Mouse (Mus musculus) activated CD4-positive, CD25-positive, alpha-beta regulatory T cell, adult 4 months (primary cell): ENCODE data around the gene Mrps5. TPM values are rescaled to one million over a fixed set of nuclear protein-coding genes. Genes with fewer than 3 reads are reported as not detected.

Source experiments
- ATAC-seq: one replicate; pipeline ENCODE4 v1.8.0; 2017
- polyA plus RNA-seq, 2 experiments: library from polyadenylated mRNA; unstranded; fragments of 100-300 nt; shearing (Covaris generic); gene quantifications; one replicate each; pipeline ENCODE4 v1.2.1; 2017

The Mrps5 gene
- polyA plus RNA-seq, 2 experiments from 2014 or later: 94.3 to 98.2 TPM

- ATAC-seq: no peak
Measured at GRCm38 (mm10) chr2:127622065-127622464, 35.0 kb downstream of the Mrps5 start.

- ATAC-seq: no peak
Measured at GRCm38 (mm10) chr2:127624786-127625185, 37.8 kb downstream of the Mrps5 start.

GRCm38 (mm10) chr2:127625659-127626058 is 38.6 kb downstream of the Mrps5 start:
- ATAC-seq: no peak

- no peak for ATAC-seq
Measured at GRCm38 (mm10) chr2:127627354-127627753, 40.3 kb downstream of the Mrps5 start.

GRCm38 (mm10) chr2:127627990-127628570 is 41.1 kb downstream of the Mrps5 start:
- no peak for ATAC-seq

DNA sequence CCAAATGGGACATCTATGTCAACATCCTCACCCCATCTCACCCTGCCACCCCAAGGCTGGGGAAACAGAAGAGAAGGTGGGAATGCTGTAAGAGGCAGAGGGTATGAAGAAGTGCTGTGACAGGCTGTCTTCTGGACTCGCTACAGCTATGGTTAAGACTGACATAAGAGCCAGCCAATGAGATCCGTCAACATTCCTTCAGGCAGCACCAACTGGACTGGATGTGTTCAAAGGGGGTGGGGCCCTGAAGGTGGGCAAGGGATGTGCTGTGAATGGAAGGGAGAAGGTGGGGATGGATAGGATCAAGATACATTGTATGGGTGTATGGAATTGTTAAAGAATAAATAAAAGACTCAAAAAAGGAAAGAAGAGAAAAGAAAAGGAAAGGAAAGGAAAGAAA is 45.6 kb downstream of the Mrps5 start:
- ATAC-seq: no peak

- ATAC-seq: no peak
Measured at GRCm38 (mm10) chr2:127635581-127635980, 48.6 kb downstream of the Mrps5 start.

DNA sequence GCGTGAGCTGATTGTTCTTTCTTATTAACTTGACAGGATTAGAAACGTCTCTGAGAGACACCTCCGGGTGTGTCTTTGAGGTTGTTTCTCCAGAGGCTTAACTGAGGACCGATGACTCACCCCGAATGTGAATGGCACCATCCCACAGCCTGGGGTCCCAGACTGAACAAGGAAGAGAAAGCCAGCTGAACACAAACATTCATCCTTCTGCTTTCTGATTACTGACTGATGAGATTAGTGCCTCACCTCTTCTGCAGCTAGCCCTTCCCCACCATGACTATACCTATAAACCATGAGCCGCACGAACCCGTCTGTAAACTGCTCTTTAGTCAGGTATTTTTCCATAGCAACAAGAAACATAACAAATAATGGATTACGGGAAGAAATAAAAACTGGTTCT is 52.0 kb downstream of the Mrps5 start:
- no peak for ATAC-seq

GRCm38 (mm10) chr2:127643728-127644704 is 57.0 kb downstream of the Mrps5 start:
- no peak for ATAC-seq

DNA sequence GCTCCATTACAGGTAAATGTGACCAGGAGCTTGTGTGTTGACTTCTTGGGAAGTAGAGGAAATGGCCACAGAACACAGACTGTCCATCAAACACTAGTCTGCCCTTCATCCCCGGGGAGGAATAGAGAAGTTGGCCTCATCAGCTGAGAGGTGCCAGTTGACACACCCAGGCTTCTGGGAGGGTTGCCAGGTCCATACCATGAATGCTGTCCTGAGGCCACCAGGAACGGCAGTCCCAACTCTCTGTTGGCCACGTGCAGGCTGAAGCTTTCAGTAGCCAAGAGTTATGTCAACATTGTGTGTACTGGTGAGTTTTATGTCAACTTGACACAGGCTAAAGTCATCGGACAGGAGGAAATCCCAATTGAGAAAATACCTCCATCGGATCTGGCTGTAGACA is 59.9 kb downstream of the Mrps5 start:
- ATAC-seq: no peak

DNA sequence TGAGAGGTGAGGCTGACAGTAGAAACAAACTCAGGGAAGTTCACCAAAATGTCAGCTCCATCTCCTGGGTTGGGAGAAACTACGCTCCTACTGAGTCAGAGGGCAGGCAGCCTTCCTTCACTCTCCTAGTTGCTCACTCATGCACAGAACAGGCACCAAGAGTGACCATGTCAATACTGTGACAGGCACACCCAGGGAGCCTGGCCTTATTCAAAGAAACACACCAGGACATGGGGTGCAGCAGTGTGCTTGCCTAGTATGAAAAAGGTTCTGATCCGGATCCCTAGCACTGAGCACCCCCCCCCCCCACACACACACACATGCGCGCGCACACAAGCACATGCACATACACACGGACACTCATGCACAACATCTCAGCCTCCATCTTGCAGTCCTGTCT is 61.1 kb downstream of the Mrps5 start:
- ATAC-seq: no peak

DNA sequence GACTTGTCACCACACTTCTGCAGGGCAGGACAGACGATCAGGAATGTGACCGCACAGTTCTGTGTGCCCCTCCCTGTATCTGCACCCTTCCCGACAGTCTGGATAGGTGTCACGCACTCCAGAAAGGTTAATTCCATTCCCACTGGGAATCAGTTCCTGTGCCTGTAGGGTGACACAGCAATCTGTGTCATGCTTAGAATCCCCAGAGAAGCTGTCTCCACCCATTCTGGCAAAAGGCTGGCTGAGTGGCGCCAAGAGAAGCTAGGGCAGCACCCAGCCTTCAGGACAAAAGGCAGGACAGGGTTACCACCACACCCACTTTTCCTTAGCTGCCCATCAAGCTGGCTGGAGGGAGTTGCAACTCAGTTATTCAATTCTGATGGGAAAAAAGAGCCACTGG is 62.9 kb downstream of the Mrps5 start:
- no peak for ATAC-seq

- ATAC-seq: no peak
Measured at GRCm38 (mm10) chr2:127651601-127652000, 64.6 kb downstream of the Mrps5 start.

GRCm38 (mm10) chr2:127652335-127652734 is 65.3 kb downstream of the Mrps5 start:
- ATAC-seq: no peak

GRCm38 (mm10) chr2:127652805-127653204 is 65.8 kb downstream of the Mrps5 start:
- ATAC-seq: no peak

DNA sequence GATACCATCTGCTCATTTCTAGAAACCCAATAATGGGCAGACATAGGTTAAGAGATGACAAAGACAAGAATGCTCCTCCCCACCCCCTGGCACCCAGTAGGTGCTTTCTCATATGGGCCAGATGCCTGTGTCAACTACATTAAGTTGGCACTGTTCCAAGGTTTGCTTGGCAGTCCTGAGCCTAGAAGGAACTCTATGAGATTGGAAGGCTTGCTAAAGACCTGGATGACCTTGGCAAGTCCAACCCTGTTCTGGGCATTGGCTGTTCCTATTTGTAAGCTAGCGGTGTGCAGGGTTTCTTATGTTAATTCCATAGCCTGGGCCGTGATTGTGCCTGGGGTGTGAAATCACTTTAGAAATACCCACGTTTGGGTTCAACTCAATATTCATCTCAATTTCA is 67.8 kb downstream of the Mrps5 start:
- no peak for ATAC-seq

- no peak for ATAC-seq
Measured at GRCm38 (mm10) chr2:127655419-127655818, 68.4 kb downstream of the Mrps5 start.

DNA sequence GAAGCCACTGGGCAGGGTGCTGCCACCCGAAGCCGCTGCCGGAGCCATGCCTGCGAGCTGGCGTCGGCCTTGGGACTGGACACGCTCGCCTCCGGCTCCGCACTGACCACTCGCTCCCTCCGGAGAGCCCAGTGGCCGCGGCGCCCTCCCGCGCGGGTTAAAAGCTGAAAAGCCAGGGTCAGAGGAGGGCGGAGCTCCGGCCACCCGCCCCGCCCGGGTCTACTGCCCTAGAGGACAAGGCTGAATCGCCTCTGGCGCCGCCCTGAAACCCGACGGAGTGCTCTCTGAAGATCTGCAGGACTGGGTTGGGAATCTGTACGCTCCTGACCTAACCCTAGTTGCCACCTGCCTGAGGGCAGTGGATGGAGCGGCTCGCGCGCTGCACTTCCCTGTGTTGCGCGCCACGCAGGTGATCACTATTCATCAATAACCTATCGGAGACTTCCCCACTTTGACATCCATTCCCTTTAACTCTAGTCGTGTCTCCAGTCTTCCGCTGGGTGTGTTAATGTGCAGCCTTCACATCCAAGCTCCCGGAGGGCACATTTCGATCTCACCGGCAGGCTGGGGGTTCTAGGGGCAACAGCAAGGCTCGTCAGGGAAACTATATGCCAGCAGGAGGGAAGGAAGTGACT is 69.2 kb downstream of the Mrps5 start, which contains the start of gene Mal:
Gene Mal, minus strand, starts transcription at position 610 of the 635 bp plus-strand sequence.
- ATAC-seq: no peak

Other genes with a start within 250 kb of the Mrps5 start
- under 1 TPM; 0.28 to 0.37 TPM for gene Astl, start 248.6 kb upstream of the Mrps5 start, polyA plus RNA-seq
- gene Adra2b, start 224.0 kb upstream of the Mrps5 start, polyA plus RNA-seq: not detected
- gene Gpat2, start 162.0 kb upstream of the Mrps5 start, polyA plus RNA-seq: under 1 TPM in 1 of 2 experiments, not detected in 1; 0.33 TPM
- 10 to 100 TPM; 48.1 to 48.7 TPM for gene Fahd2a, start 142.7 kb upstream of the Mrps5 start, polyA plus RNA-seq
- under 1 TPM in 1 of 2 experiments, not detected in 1; 0.43 TPM for gene Kcnip3, start 65.1 kb upstream of the Mrps5 start, polyA plus RNA-seq
- gene Prom2, start 45.8 kb upstream of the Mrps5 start, polyA plus RNA-seq: not detected
- 1 to 10 TPM; 1.5 to 2.1 TPM for gene Zfp661, start 128 bp upstream of the Mrps5 start, polyA plus RNA-seq
- not detected for gene Mal, start 69.5 kb downstream of the Mrps5 start, polyA plus RNA-seq
- not detected for gene Mall, start 142.7 kb downstream of the Mrps5 start, polyA plus RNA-seq
- gene Nphp1, start 201.7 kb downstream of the Mrps5 start, polyA plus RNA-seq: under 1 TPM in 1 of 2 experiments, not detected in 1; 0.24 TPM
- gene Mtln, start 205.3 kb downstream of the Mrps5 start, polyA plus RNA-seq: 10 to 100 TPM; 28.6 to 33.2 TPM
- 1 to 10 TPM; 5.2 to 7.5 TPM for gene Bub1, start 244.6 kb downstream of the Mrps5 start, polyA plus RNA-seq